Mouse (Mus musculus) hindbrain, embryonic 11.5 days (tissue): ENCODE results near the gene Dennd6b. TPM values are rescaled to one million over a fixed set of nuclear protein-coding genes. Genes with fewer than 3 reads are reported as not detected.
A peak's percentile ranks its signal among the peaks of the same experiment; 100 is the strongest.

Experiments
- ATAC-seq: fragments of 200-750 bp; cut with Nextera tagmentation; 2 replicates; pipeline ENCODE4 v1.8.0; 2017; ENCODE audit warnings: mild to moderate bottlenecking, moderate TSS enrichment, moderate library complexity; ENCODE audit not compliant: low FRiP score
- DNase-seq: peaks from one replicate; pipeline ENCODE4 v3.0.0-alpha.2; 2015; ENCODE audit warnings: low spot score
- H3K27ac ChIP-seq: fragments of 300-500 bp; sonication (generic); 2 replicates; pipeline ENCODE4 v1.5.1; 2014; ENCODE audit warnings: mild to moderate bottlenecking, low read depth, low read length
- H3K27me3 ChIP-seq: fragments of 300-500 bp; sonication (generic); 2 replicates; pipeline ENCODE4 v1.6.1; 2014; ENCODE audit warnings: mild to moderate bottlenecking, low read length, moderate library complexity, mixed read lengths; ENCODE audit not compliant: control insufficient read depth, insufficient read depth
- H3K36me3 ChIP-seq: fragments of 300-500 bp; sonication (generic); 2 replicates; pipeline ENCODE4 v1.6.1; 2014; ENCODE audit warnings: mild to moderate bottlenecking, low read length, moderate library complexity, mixed read lengths; ENCODE audit not compliant: control insufficient read depth, insufficient read depth
- H3K4me1 ChIP-seq: fragments of 300-500 bp; sonication (generic); replicated peaks from 2 replicates; pipeline ENCODE4 v1.6.1; 2014; ENCODE audit warnings: low read length, mixed read lengths; ENCODE audit not compliant: control insufficient read depth, insufficient read depth
- H3K4me2 ChIP-seq: fragments of 300-500 bp; sonication (generic); replicated peaks from 2 replicates; pipeline ENCODE4 v1.6.1; 2014; ENCODE audit warnings: mild to moderate bottlenecking, low read depth, low read length
- H3K4me3 ChIP-seq: fragments of 300-500 bp; sonication (generic); 2 replicates; pipeline ENCODE4 v1.5.1; 2014; ENCODE audit warnings: low read depth, low read length
- H3K9ac ChIP-seq: fragments of 300-500 bp; sonication (generic); 2 replicates; pipeline ENCODE4 v1.6.1; 2014; ENCODE audit warnings: low read depth, low read length
- H3K9me3 ChIP-seq: fragments of 300-500 bp; sonication (generic); 2 replicates; pipeline ENCODE4 v1.6.1; 2016; ENCODE audit warnings: low read length; ENCODE audit not compliant: control insufficient read depth
- WGBS: fragments of 180-500 bp; shearing (Covaris S2); extraction: QIAGEN DNeasy Blood & Tissue Kit; methylation state at CpG from one replicate; pipeline ENCODE4 v1.1.7; 2014; 5-methylcytosine and 5-hydroxymethylcytosine counted together
- polyA plus RNA-seq: library from polyadenylated mRNA; unstranded; fragments of >200 nt; fragmentation: Nextera tagmentation; extraction: Ambion mirVana; gene quantifications from 2 replicates; pipeline ENCODE4 v1.2.1, GENCODE M21; 2014

Dennd6b gene
- polyA plus RNA-seq, 1 experiment from 2014 or later = 31.2 TPM

DNA sequence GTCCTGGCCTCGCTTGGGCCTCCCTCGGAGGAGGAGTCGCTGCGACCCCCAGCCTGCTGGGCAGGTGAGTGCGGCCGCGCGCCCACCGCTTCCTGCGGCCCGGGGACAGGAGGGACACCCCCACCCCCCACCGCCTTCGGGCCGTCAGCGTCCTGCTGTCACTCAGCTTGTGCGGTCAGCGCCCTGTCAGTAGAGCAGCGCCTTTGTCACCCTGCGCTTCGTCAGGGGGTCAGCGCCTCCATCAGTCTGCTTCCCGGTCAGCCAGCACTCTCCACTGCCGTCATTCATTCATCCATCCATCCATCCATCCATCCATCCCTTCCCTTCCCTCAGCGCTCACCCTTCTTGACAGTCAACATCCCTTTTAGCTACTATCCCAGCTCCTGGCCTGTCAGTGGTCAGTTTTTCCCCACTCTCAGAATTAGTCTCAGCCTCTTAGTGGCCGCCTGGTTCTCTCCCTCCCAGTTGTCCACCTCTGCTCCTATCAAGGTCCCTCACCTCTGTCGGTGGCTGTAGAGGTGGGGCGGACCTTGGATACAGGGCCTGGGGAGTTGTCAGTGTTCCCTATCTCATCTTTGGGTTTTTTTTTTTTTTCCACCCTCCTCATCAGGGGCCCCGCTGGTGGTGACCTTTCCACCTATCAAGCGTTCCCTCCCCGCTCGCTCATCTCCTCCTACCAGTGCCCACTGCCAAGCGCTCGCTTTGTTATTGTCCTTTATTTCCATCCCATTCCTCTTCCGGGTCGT lies 15.6 kb upstream of the Dennd6b start:
- H3K4me3 ChIP-seq = peak overlapping the region; percentile 94
- WGBS = under 1% methylated on average over 27 of the region's 35 CpGs
- peak overlapping the region; percentile 68 for H3K4me2 ChIP-seq
- H3K9ac ChIP-seq = peak overlapping the region; percentile 98
- no peaks in the 10 kb centered on the region for H3K4me1 ChIP-seq
- no peaks in the 10 kb centered on the region for H3K9me3 ChIP-seq
- no peak for DNase-seq
- H3K27me3 ChIP-seq = no peaks in the 10 kb centered on the region
- peak; percentile 75 for ATAC-seq
- H3K36me3 ChIP-seq = no peaks in the 10 kb centered on the region
- H3K27ac ChIP-seq = peak overlapping the region; percentile 95

DNA sequence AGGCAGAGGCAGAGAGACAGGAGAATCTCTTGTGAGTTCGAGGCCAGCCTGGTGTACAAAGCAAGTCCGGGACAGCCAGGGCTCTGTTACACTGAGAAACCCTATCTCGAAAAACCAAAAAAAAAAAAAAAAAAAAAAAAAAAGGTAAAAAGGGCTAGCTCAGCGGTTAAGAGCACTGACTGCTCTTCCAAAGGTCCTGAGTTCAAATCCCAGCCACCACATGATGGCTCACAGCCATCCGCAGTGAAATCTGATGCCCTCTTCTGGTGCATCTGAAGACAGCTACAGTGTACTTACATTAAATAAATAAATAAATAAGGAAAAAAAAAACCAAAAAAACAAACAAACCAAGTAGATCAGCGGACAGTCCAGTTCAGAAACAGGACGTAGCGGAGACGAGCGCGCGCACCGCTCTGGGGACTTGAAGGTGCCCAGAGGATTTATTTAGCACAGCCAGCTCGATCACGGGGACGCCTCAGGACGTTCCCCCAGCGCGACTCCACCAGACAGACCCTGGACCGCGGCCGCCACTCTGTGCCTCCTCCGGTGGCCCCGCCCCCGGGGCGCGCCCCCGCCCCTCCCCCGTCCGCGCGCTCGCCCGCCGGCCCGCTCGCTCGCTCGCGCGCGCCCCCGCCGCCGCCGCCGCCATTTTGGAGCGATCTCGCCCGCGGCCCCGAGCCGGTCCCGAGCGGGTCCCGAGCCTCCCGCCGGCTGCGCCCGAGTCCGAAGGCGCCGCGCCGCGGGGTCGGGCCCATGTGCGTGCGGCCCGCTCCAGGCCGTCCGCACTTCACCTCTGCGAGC lies 14.8 kb upstream of the Dennd6b start, which contains the start of gene Ppp6r2:
Gene Ppp6r2, plus strand, starts transcription at position 639 of the 801 bp plus-strand sequence.
- ATAC-seq = peak; percentile 89
- Histone ChIP-seq H3K27ac (peak within 1 kb of the TSS; percentile 95), H3K9me3 (no peaks in the 10 kb centered on the region), H3K4me2 (peak within 1 kb of the TSS; percentile 68), H3K9ac (peak within 1 kb of the TSS; percentile 98), H3K27me3 (no peaks in the 10 kb centered on the region), H3K4me3 (peak within 1 kb of the TSS; percentile 94), H3K4me1 (no peaks in the 10 kb centered on the region), H3K36me3 (no peaks in the 10 kb centered on the region)
- WGBS = 5% methylated on average over 37 of the region's 73 CpGs
- peak; percentile 89 for DNase-seq

DNA sequence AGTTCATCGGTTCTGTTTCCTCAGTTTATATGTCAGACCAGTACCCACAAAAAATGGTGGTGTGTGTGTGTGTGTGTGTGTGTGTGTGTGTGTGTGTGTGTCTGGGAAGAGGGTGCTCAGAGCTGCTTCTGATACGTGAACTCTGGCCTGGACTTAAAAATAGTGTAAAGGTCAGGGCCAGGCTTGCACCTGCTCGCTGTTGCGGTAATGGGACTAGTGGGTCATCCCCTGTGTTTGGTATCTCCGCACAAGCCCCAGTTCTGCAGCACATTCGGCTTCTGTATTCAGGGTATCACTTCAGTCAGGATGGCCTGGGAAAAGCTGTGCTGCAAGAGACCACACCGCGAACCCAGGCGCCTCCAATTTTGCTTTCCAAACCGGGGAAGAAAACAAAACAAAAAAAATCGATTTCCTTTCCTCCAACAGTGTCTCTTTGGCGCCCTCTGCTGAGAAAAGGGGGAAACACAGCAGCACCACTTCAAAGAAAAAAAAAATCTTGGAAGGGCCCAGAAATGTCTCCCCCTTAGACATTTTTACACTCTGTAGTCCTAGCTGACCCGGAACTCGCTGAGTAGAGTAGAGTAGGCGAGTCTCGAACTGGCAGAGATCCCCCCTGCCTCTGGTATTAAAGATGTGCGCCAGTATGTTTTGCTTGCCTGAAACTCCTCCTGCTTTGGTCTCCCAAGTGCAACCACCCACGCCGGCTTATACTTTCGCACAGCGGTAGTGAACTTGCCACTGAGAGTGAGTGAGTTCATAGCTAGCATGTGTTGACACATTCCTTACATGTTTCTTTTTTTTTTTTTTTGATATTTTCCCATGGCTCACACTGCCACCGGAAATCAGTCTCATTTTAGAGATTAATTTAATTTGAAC lies 13.8 kb upstream of the Dennd6b start:
- Histone ChIP-seq H3K27me3 (no peaks in the 10 kb centered on the region), H3K27ac (peak overlapping the region; percentile 27; the same call in 1 of the 2 replicates), H3K36me3 (no peaks in the 10 kb centered on the region), H3K4me2 (peak overlapping the region; percentile 43), H3K9me3 (no peaks in the 10 kb centered on the region), H3K4me1 (no peaks in the 10 kb centered on the region), H3K9ac (0 out of 2 replicates have a peak overlapping the region, but pooled peaks have one; percentile 38), H3K4me3 (peak overlapping the region; percentile 20)
- ATAC-seq (no peak), DNase-seq (peak; percentile 95)
- 23% methylated on average over 22 of the region's 22 CpGs for WGBS

DNA sequence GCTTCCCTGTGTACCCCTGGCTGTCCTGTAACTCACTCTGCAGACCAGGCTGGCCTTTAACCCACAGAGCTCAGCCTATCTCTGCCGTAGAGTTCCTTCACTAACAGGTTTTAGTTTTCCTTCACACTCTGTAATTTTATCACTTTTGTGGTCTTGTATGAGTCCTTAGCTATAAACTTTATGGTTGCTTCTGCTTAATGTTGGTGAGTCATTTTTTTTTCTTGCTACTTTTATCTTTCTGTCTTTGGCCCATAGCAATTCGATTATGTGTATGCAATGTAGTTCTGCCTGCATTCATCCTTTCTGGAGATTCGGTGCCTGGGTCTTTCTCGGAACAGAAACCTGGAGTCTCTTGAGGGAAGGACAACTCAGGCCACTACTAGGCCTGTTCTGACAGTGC lies 11.2 kb upstream of the Dennd6b start:
- Histone ChIP-seq H3K4me1 (no peaks in the 10 kb centered on the region), H3K36me3 (no peaks in the 10 kb centered on the region), H3K27ac (no peak overlapping the region), H3K9me3 (no peaks in the 10 kb centered on the region), H3K4me2 (no peak overlapping the region), H3K27me3 (no peaks in the 10 kb centered on the region), H3K9ac (no peak overlapping the region), H3K4me3 (no peak overlapping the region)
- DNase-seq = no peak
- no peak for ATAC-seq
- 92% methylated on average over 4 of the region's 4 CpGs for WGBS

DNA sequence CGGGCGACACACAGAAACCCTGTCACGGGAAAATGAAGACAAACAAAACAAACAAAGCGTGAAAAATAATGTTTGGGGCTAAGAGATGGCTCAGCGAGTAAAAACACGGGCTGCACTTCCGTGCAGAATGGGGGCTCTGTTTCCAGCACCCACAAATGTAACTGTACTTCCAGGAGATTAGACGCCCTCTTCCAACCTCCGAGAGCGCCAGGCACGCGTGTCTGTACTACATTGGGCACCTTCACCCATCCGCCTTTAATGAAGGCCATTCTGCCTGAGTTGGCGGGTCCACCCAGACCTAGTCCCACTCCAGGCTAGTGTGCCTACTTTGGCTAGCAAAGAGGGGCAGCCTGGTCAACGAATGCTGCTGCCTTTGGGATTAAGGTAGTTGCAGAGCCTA lies 760 bp upstream of the Dennd6b start:
- peak overlapping the region; percentile 64 for H3K4me2 ChIP-seq
- ATAC-seq = no peak
- H3K9ac ChIP-seq = peak overlapping the region; percentile 93
- peak overlapping the region; percentile 77 for H3K4me3 ChIP-seq
- DNase-seq = no peak
- 72% methylated on average over 15 of the region's 15 CpGs for WGBS
- no peaks in the 10 kb centered on the region for H3K9me3 ChIP-seq
- H3K27ac ChIP-seq = peak overlapping the region; percentile 93
- H3K36me3 ChIP-seq = no peaks in the 10 kb centered on the region
- H3K27me3 ChIP-seq = no peaks in the 10 kb centered on the region
- H3K4me1 ChIP-seq = peaks cover 5% of the 10 kb centered on the region; the same call in 1 of the 2 replicates

DNA sequence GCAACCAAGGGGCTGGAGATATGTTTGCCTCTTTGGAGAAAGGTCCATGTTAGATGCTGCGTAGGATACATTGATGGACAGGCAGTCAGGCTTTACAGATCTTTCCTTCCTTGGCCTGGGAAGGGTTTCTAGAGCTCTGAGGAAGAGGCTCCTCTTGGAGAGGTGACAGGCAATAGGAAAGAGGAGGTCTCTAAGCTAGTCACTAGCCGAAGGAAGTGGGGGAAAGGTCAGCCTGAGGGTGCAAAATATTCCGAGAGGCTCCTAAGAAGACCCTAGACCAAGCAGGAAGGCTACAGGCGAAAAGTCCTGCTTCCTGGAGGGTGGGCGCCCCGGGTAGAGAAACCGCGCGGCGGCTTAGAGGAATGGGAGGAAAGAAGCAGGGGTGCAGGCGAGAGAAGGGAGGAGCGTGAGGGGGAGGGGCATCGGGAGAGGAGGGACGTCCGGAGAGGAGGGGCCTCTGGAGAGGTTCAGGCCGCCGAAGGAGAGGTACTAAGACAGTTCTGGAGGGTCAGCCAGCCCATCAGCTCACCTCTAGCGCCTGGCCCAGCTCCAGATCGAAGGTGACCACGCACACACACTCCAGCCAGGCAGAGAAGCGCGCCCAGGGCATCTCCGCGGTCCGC lies 495 bp downstream of the Dennd6b start:
- H3K36me3 ChIP-seq = no peaks in the 10 kb centered on the region
- DNase-seq = peak; percentile 89
- no peaks in the 10 kb centered on the region for H3K27me3 ChIP-seq
- H3K4me3 ChIP-seq = peak overlapping the region; percentile 77
- peak; percentile 93 for ATAC-seq
- peak overlapping the region; percentile 64 for H3K4me2 ChIP-seq
- H3K4me1 ChIP-seq = peaks cover 5% of the 10 kb centered on the region; the same call in 1 of the 2 replicates
- H3K9ac ChIP-seq = peak overlapping the region; percentile 93
- H3K27ac ChIP-seq = peak overlapping the region; percentile 93
- no peaks in the 10 kb centered on the region for H3K9me3 ChIP-seq
- WGBS = 0% methylated on average over 23 of the region's 25 CpGs

DNA sequence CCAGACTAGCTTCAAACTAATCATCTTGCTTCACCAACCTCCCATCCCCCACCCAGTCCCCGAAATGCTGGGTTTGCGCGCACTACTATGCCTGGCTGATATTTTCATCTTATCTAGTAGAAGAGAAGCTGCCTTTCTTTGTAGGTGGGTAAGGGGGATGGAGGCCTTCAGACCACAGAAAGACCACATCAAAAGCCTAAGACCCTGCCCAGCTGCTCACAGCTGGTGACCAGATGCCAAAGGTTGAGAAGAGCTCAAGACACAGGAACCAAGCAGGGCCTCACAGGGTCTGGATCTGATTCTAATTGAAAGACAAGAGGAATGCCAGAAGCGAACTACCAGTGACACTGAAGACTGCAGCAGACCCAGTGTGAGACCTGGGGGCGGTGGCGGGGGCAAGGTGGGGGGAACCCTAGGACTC lies 1.0 kb downstream of the Dennd6b start:
- 25% methylated on average over 6 of the region's 6 CpGs for WGBS
- peak overlapping the region; percentile 64 for H3K4me2 ChIP-seq
- 0 out of 2 replicates have a peak, but pooled peaks have one; percentile 0 for ATAC-seq
- H3K27ac ChIP-seq = peak overlapping the region; percentile 93
- peak; percentile 56 for DNase-seq
- H3K36me3 ChIP-seq = no peaks in the 10 kb centered on the region
- peaks cover 5% of the 10 kb centered on the region; the same call in 1 of the 2 replicates for H3K4me1 ChIP-seq
- H3K9ac ChIP-seq = peak overlapping the region; percentile 93
- no peaks in the 10 kb centered on the region for H3K9me3 ChIP-seq
- H3K4me3 ChIP-seq = peak overlapping the region; percentile 77
- H3K27me3 ChIP-seq = no peaks in the 10 kb centered on the region

DNA sequence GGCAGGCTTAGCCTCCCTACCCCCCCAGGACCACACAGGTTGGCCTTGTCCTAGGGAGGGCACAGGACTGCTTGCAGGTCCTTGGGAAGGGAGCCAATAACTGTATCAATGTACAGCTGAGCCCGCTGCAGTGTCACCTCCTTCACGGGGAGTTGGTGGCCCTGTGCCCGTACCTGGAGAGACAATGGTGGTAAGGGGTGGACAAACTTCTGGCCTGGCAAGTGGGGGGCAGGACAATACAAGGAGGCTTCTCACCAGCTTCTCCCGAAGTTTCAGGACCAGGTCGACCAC lies 11.4 kb downstream of the Dennd6b start:
- Histone ChIP-seq H3K4me2 (no peak overlapping the region), H3K27ac (no peak overlapping the region), H3K9ac (no peak overlapping the region), H3K36me3 (no peaks in the 10 kb centered on the region), H3K27me3 (no peaks in the 10 kb centered on the region), H3K9me3 (no peaks in the 10 kb centered on the region), H3K4me3 (no peak overlapping the region), H3K4me1 (peaks cover 4% of the 10 kb centered on the region; the same call in 1 of the 2 replicates)
- WGBS = 86% methylated on average over 5 of the region's 5 CpGs
- ATAC-seq = no peak
- DNase-seq = no peak
